Mouse (Mus musculus) heart, embryonic 15.5 days (tissue): ENCODE measurements around the gene Adcy9. TPM values are rescaled to one million over a fixed set of nuclear protein-coding genes. Genes with fewer than 3 reads are reported as not detected.
"Not testable (repeated sequence)": the region's sequence is repeated elsewhere in the genome, so short reads cannot be mapped to it uniquely, and the experiment has no call there.

Experiments
- ATAC-seq: fragments of 200-750 bp; cut with Nextera tagmentation; replicated peaks from 2 replicates; pipeline ENCODE4 v1.8.0; 2017; ENCODE audit warnings: low read depth, moderate TSS enrichment; ENCODE audit not compliant: insufficient number of reproducible peaks, insufficient read depth, low FRiP score
- H3K27ac ChIP-seq: fragments of 300-500 bp; sonication (generic); 2 replicates; pipeline ENCODE4 v1.5.1; 2015; ENCODE audit warnings: mild to moderate bottlenecking, inconsistent platforms
- H3K27me3 ChIP-seq: fragments of 300-500 bp; sonication (generic); 2 replicates; pipeline ENCODE4 v1.6.1; 2015; ENCODE audit warnings: inconsistent platforms
- H3K36me3 ChIP-seq: fragments of 300-500 bp; sonication (generic); 2 replicates; pipeline ENCODE4 v1.6.1; 2015; ENCODE audit warnings: mild to moderate bottlenecking, inconsistent platforms
- H3K4me1 ChIP-seq: fragments of 300-500 bp; sonication (generic); replicated peaks from 2 replicates; pipeline ENCODE4 v1.6.1; 2015; ENCODE audit warnings: inconsistent platforms
- H3K4me2 ChIP-seq: fragments of 300-500 bp; sonication (generic); 2 replicates; pipeline ENCODE4 v1.6.1; 2015; ENCODE audit warnings: inconsistent platforms, mild to moderate bottlenecking, moderate library complexity
- H3K4me3 ChIP-seq: fragments of 300-500 bp; sonication (generic); 2 replicates; pipeline ENCODE4 v1.5.1; 2015; ENCODE audit warnings: mild to moderate bottlenecking, inconsistent platforms
- H3K9ac ChIP-seq: fragments of 300-500 bp; sonication (generic); 2 replicates; pipeline ENCODE4 v1.6.1; 2015; ENCODE audit warnings: mild to moderate bottlenecking, inconsistent platforms
- H3K9me3 ChIP-seq: fragments of 300-500 bp; sonication (generic); replicated peaks from 2 replicates; pipeline ENCODE4 v1.6.1; 2016; ENCODE audit warnings: inconsistent platforms
- WGBS: fragments of 180-500 bp; shearing (Covaris S2); methylation state at CpG from one replicate; pipeline ENCODE4 v1.1.7; 2015; ENCODE audit warnings: mixed read lengths; 5-methylcytosine and 5-hydroxymethylcytosine counted together
- polyA plus RNA-seq: library from polyadenylated mRNA; unstranded; fragments of >200 nt; fragmentation: Nextera tagmentation; extraction: Ambion mirVana; gene quantifications from 2 replicates; pipeline ENCODE4 v1.2.1, GENCODE M21; 2015

Gene Adcy9
- polyA plus RNA-seq, 1 experiment from 2014 or later, result 1.1 TPM

- not testable (repeated sequence) for H3K27ac ChIP-seq, H3K4me1 ChIP-seq, H3K36me3 ChIP-seq, H3K27me3 ChIP-seq, H3K4me2 ChIP-seq, ATAC-seq, H3K9me3 ChIP-seq, H3K9ac ChIP-seq, H3K4me3 ChIP-seq
- WGBS, result 70% methylated on average over 7 of the region's 7 CpGs
Measured at GRCm38 (mm10) chr16:4339216-4339615, 81.1 kb downstream of the Adcy9 start.

GRCm38 (mm10) chr16:4337269-4337668 is 83.0 kb downstream of the Adcy9 start:
- Histone ChIP-seq H3K9me3 (no peaks in the 10 kb centered on the region), H3K4me1 (peaks cover 9% of the 10 kb centered on the region), H3K4me3 (no peak overlapping the region), H3K9ac (no peak overlapping the region), H3K4me2 (no peak overlapping the region), H3K27ac (no peak overlapping the region), H3K36me3 (no peaks in the 10 kb centered on the region), H3K27me3 (no peaks in the 10 kb centered on the region)
- no peak for ATAC-seq
- WGBS, result 54% methylated on average over 4 of the region's 4 CpGs

GRCm38 (mm10) chr16:4333788-4334187 is 86.5 kb downstream of the Adcy9 start:
- ATAC-seq, result no peak
- no peaks in the 10 kb centered on the region for H3K27me3 ChIP-seq
- peak overlapping the region; percentile 58 for H3K27ac ChIP-seq
- H3K9ac ChIP-seq, result no peak overlapping the region
- no peak overlapping the region for H3K4me3 ChIP-seq
- peaks cover 9% of the 10 kb centered on the region for H3K4me1 ChIP-seq
- WGBS, result 61% methylated on average over 5 of the region's 5 CpGs
- H3K4me2 ChIP-seq, result peak overlapping the region; percentile 5
- no peaks in the 10 kb centered on the region for H3K36me3 ChIP-seq
- H3K9me3 ChIP-seq, result no peaks in the 10 kb centered on the region

GRCm38 (mm10) chr16:4333371-4333770 is 86.9 kb downstream of the Adcy9 start:
- Histone ChIP-seq H3K9ac (no peak overlapping the region), H3K9me3 (no peaks in the 10 kb centered on the region), H3K27me3 (no peaks in the 10 kb centered on the region), H3K4me3 (no peak overlapping the region), H3K27ac (peak overlapping the region; percentile 58), H3K4me1 (peaks cover 9% of the 10 kb centered on the region), H3K4me2 (peak overlapping the region; percentile 5; the same call in 1 of the 2 replicates), H3K36me3 (no peaks in the 10 kb centered on the region)
- no peak for ATAC-seq
- WGBS, result 84% methylated on average over 2 of the region's 2 CpGs

GRCm38 (mm10) chr16:4327081-4327480 is 93.2 kb downstream of the Adcy9 start:
- Histone ChIP-seq H3K27ac (no peak overlapping the region), H3K27me3 (no peaks in the 10 kb centered on the region), H3K9me3 (no peaks in the 10 kb centered on the region), H3K36me3 (no peaks in the 10 kb centered on the region), H3K4me1 (peaks cover 4% of the 10 kb centered on the region; the same call in 1 of the 2 replicates), H3K4me2 (no peak overlapping the region), H3K4me3 (no peak overlapping the region), H3K9ac (no peak overlapping the region)
- ATAC-seq, result no peak

- Histone ChIP-seq H3K9ac (no peak overlapping the region), H3K4me3 (no peak overlapping the region), H3K27me3 (no peaks in the 10 kb centered on the region), H3K27ac (no peak overlapping the region), H3K4me1 (peaks cover 4% of the 10 kb centered on the region), H3K9me3 (no peaks in the 10 kb centered on the region), H3K4me2 (no peak overlapping the region), H3K36me3 (no peaks in the 10 kb centered on the region)
- 76% methylated on average over 2 of the region's 2 CpGs for WGBS
- no peak for ATAC-seq
Measured at GRCm38 (mm10) chr16:4325801-4326200, 94.5 kb downstream of the Adcy9 start.

DNA sequence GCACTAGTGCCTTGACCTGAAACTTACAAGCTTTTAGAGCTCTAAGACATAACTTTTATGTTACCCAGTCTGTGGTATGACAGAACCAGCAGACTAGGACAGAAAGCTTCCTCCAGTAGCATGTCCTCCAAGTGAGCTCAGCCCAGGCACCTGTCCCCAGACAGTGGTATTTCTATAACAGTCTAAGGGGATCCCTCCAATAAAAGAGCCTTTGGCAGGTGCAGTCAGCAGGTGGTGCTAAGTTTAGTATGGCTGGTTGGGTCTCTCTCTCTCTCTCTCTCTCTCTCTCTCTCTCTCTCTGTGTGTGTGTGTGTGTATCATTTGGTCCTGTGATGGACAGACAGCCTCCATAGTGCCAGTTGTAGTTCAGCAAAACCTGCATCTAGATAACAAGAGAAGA is 95.3 kb downstream of the Adcy9 start:
- Histone ChIP-seq H3K4me1 (peaks cover 4% of the 10 kb centered on the region), H3K27ac (no peak overlapping the region), H3K9me3 (no peaks in the 10 kb centered on the region), H3K36me3 (no peaks in the 10 kb centered on the region), H3K4me3 (no peak overlapping the region), H3K9ac (no peak overlapping the region), H3K4me2 (no peak overlapping the region), H3K27me3 (no peaks in the 10 kb centered on the region)
- ATAC-seq, result no peak

GRCm38 (mm10) chr16:4320856-4321255 is 99.4 kb downstream of the Adcy9 start:
- Histone ChIP-seq H3K9ac (no peak overlapping the region), H3K27ac (no peak overlapping the region), H3K27me3 (no peaks in the 10 kb centered on the region), H3K9me3 (no peaks in the 10 kb centered on the region), H3K4me1 (no peaks in the 10 kb centered on the region; the same call in 1 of the 2 replicates), H3K4me2 (no peak overlapping the region), H3K36me3 (no peaks in the 10 kb centered on the region), H3K4me3 (no peak overlapping the region)
- 46% methylated on average over 3 of the region's 3 CpGs for WGBS
- no peak for ATAC-seq

- Histone ChIP-seq H3K9ac (no peak overlapping the region), H3K4me3 (no peak overlapping the region), H3K27me3 (no peaks in the 10 kb centered on the region), H3K4me1 (no peaks in the 10 kb centered on the region; the same call in 1 of the 2 replicates), H3K27ac (no peak overlapping the region), H3K36me3 (no peaks in the 10 kb centered on the region), H3K9me3 (no peaks in the 10 kb centered on the region), H3K4me2 (no peak overlapping the region)
- 70% methylated on average over 6 of the region's 6 CpGs for WGBS
- ATAC-seq, result no peak
Measured at GRCm38 (mm10) chr16:4318001-4318526, 102.2 kb downstream of the Adcy9 start.

DNA sequence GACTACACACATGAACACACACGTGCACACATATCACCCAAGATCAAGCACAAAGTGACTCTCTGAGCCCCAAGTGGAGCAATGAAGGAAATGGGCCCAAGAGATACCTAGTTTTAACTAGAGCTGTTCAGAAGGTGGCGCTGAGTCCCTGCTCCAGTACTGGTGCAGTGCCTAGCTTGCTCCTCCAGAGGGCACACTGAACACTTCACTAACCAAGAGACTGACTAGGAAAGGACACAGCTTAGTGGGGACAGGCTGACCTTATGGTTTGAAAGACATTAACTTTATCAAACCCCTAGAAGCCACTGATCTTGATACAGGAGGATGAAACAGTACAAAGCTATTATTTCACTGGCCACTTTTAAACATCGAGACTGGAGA is 104.2 kb downstream of the Adcy9 start:
- Histone ChIP-seq H3K4me2 (no peak overlapping the region), H3K4me1 (no peaks in the 10 kb centered on the region; the same call in 1 of the 2 replicates), H3K27ac (no peak overlapping the region), H3K36me3 (no peaks in the 10 kb centered on the region), H3K9me3 (no peaks in the 10 kb centered on the region), H3K27me3 (no peaks in the 10 kb centered on the region), H3K9ac (no peak overlapping the region), H3K4me3 (no peak overlapping the region)
- WGBS, result 29% methylated on average over 3 of the region's 3 CpGs
- peak; percentile 64; the same call in 1 of the 2 replicates for ATAC-seq

DNA sequence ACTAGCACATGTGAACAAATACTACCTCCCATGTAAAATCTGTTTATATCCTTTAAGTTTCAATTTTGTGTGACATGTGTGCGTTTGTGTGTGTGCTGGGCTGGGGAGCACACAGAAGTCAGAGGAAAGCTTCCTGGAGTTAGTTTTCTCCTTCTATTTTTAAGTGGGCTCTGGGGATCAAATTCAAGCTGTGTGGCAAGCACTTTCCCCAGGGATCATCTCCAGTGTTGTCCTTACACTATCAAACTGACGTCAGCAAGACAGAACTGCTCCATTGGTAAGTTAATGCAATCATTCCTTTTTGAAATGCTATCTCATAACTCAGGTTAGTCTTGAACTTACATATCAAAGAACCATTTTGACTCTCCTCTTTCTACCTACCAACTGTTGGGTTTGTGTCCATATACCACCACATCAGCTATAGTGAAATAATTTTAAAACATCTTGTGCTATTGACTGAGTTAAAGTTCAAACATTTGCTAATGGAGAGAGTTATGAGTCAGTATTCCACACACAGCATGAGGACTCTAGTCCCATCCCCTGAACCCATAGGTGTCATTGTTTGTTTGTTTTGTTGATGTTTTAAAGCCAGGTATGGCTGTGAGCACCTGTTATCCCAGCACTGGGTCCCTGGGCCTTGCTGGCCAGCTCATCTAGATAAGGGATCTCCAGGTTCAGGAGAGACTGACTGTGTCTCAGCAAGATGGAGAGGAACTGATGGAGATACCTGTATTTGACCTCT is 104.8 kb downstream of the Adcy9 start:
- no peak for ATAC-seq
- Histone ChIP-seq H3K4me3 (no peak overlapping the region), H3K27ac (no peak overlapping the region), H3K9ac (no peak overlapping the region), H3K4me1 (no peaks in the 10 kb centered on the region), H3K4me2 (no peak overlapping the region), H3K27me3 (no peaks in the 10 kb centered on the region), H3K36me3 (no peaks in the 10 kb centered on the region), H3K9me3 (no peaks in the 10 kb centered on the region)
- WGBS, result 66% methylated on average over 2 of the region's 2 CpGs

DNA sequence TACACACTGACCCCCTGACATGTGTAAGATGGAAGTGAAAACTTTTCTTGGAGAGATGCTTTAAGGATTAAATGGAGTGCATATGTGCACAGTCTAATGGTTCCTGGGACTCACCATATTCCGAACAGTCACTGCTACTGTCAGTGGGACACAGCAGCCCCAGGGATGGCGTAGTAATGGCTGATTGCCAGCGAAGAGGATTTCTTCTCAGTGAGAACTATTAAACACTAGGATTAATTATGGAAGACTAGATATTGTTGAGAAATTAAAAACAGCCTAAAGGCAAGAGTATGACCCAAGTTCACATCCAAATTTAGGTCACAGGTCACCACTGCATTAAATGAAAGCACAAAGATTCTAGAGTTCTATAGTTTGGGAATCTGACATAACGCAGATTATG is 105.4 kb downstream of the Adcy9 start:
- 83% methylated on average over 4 of the region's 4 CpGs for WGBS
- no peak overlapping the region for H3K9ac ChIP-seq
- H3K4me2 ChIP-seq, result no peak overlapping the region
- H3K36me3 ChIP-seq, result no peaks in the 10 kb centered on the region
- no peaks in the 10 kb centered on the region for H3K27me3 ChIP-seq
- ATAC-seq, result no peak
- no peaks in the 10 kb centered on the region for H3K9me3 ChIP-seq
- H3K27ac ChIP-seq, result no peak overlapping the region
- H3K4me3 ChIP-seq, result no peak overlapping the region
- no peaks in the 10 kb centered on the region for H3K4me1 ChIP-seq
